Mouse (Mus musculus) spleen, adult 18-20 months (tissue): Measurements from ENCODE around the gene Stxbp5l.
"Not testable (repeated sequence)": the region's sequence is repeated elsewhere in the genome, so short reads cannot be mapped to it uniquely, and the experiment has no call there.

Experiments used
- DNase-seq, 2 experiments: peaks; one replicate each; pipeline ENCODE4 v3.0.0; 2022; ENCODE audit warnings: mixed read lengths in 2 of 2

Stxbp5l gene

DNA sequence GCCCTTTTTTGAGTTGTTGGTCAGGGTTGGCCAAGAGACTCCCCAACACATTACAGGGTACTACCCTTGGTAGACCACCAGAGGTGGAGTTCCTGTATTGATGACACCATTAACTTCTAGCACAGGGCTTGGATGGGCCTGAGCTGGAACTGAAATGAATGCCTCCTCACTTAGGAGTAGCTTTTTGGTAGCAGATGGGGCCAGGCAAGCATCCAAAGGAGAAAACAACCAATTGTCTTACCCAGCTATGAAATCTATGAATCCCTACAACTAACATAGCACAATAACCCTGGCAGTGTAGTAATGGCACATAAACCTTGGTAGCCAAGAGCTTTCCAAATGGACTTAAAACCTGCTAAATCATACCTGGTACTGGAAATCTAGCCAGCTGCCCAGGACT lies 111.1 kb downstream of the Stxbp5l start:
- DNase-seq = no peak

DNA sequence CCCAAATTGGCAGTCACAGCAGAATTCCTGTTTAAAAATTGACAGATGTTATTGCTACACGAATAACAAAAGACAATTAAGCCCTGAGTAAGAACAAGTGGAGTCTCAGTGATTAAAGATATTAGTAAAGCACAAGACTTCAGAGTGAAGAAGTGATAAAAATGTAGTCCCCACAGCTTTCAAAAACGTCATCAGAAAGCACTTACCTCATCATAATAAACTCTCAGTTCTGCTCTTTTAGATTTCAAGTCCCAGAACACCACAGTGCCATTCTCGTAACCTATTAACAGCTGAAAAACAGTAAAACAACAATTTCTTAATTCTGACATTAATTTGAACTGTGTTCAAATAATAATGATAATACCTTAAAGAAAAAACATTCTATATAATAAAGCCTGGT lies 123.1 kb downstream of the Stxbp5l start:
- no peak for DNase-seq

- no peak for DNase-seq
These were observed 165.6 kb downstream of the Stxbp5l start for GRCm38 (mm10) chr16:37219151-37219550.

- no peak for DNase-seq
These were observed 176.0 kb downstream of the Stxbp5l start for GRCm38 (mm10) chr16:37208783-37209182.

GRCm38 (mm10) chr16:37194152-37194551 lies 190.6 kb downstream of the Stxbp5l start:
- no peak for DNase-seq

DNA sequence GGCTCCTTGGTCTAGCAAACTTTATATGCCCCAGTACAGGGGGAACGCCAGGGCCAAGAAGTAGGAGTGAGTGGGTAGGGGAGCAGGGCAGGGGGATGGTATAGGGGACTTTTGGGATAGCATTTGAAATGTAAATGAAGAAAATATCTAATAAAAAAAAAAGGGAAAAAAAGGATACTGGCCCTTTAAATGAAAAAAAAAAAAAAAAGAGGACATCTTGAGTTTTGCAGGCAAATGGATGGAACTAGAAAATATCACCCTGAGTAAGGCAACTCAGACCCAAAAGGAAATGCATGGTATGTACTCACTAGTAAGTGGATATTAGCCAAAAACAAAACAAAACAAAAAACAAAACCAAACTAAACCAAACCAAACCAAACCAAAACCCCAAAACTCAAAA lies 259.6 kb downstream of the Stxbp5l start:
- DNase-seq = not testable (repeated sequence)

DNA sequence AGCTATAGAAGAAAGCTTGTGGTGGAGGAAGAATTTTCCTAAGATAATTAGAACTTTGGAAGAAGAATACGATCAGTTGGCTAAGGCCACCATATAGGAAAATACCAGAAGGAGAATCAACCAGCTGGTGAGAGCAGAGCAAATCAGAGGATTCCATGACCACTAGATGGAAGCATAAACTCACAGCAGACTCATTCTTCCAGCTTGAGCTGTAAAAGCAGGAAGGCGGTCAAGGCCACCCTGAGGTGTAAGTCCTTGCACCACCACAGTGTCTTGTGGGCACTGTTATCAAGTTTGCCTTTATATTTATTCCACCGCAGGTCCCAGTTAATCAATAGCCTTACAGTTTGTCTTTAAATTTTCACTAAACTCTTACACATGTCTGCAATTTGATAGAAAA lies 275.5 kb downstream of the Stxbp5l start:
- no peak for DNase-seq

DNA sequence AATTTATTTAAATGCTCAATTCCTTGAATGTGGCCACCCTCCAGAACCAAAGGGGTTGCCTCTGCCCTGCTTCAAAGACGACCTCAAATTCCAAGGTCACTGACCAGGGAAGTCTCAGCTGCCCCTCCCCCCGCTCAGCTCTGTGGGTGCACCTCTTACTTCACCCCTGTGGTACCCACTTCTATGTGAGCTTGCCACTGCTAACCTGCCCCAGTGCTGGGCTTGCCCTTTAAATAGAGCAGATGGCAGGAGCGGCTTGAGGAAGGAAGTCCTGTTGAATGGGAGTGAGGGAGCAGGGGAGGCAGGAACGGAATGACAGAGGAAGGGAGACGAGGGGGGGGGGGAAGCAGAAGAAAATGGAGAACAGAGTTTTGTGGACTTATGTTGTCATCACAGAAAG lies 276.0 kb downstream of the Stxbp5l start:
- no peak for DNase-seq

- DNase-seq = no peak
These were observed 290.5 kb downstream of the Stxbp5l start for GRCm38 (mm10) chr16:37094169-37094833.

DNA sequence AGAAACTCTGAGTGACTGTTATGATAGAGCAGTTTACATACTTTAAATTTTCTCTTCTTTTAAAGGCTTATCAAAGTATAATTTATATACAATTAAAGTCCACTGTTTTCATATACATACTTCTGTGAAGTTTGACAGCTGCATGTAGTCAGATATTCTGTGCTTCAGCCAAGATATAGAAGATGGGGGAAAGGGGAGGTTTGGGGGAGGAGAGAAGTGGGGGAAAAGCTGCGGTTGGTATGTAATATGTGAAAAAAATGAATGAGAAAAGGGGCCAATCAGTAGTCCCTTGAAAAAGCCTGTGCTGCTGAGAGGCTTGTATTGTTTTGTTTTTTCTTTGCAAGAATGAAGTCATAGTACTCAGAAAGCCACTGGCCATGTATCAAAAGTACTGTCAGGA lies 295.1 kb downstream of the Stxbp5l start:
- no peak for DNase-seq

GRCm38 (mm10) chr16:37072354-37072753 lies 312.4 kb downstream of the Stxbp5l start:
- no peak for DNase-seq
